Mouse (Mus musculus) testis, adult 2 months (tissue): ENCODE results near the gene D2hgdh.

Experiments used
- CTCF ChIP-seq: fragments of 200-500 bp; IDR thresholded peaks from 2 replicates; pipeline ENCODE4 v1.5.1; 2012; ENCODE audit warnings: low read depth, mild to moderate bottlenecking, inconsistent platforms, low read length, moderate library complexity; ENCODE audit not compliant: control insufficient read depth, insufficient read depth, insufficient replicate concordance
- POLR2A ChIP-seq: fragments of 200-500 bp; IDR thresholded peaks from 2 replicates; pipeline ENCODE4 v1.6.1; 2012; ENCODE audit warnings: low read depth, mild to moderate bottlenecking, inconsistent platforms, low read length, moderate library complexity; ENCODE audit not compliant: control insufficient read depth

DNA sequence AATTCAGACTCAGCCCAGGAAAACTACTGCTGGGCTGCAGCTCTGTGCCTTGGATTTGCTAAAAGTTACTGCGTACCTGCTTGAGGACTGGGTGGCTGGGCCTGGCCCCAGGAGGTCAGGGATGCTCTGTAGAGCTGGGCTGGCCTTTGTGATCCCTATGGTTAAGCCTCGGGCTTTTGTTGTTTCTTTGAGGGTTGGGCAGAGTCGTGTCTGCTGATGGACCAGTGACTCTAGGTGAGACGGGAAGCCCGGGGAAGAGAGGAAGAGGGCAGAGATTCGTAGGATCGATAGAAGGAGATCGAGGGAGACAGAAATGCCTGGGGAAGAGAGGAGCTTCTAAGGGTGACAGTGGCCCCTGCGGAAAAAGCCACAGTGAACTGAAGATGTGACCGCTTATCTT lies at the start of gene D2hgdh:
- TF ChIP-seq POLR2A, result no peak
- TF ChIP-seq CTCF, result no peak
